Mouse (Mus musculus) liver, postnatal 0 days (tissue): Measurements from ENCODE around the gene Vwa8.

Experiments
- CTCF ChIP-seq: sonication (generic); IDR thresholded peaks from 2 replicates; pipeline ENCODE4 v1.5.1; 2016; ENCODE audit warnings: antibody characterized with exemption, low read depth
- EP300 ChIP-seq: IDR thresholded peaks from 2 replicates; pipeline ENCODE4 v1.6.1; 2016; ENCODE audit warnings: antibody characterized with exemption, low read depth, mild to moderate bottlenecking

GRCm38 (mm10) chr14:79021725-79022124, 172.9 kb downstream of the Vwa8 start:
- TF ChIP-seq EP300 (no peak), CTCF (no peak)
